Mouse (Mus musculus) heart, postnatal 10 days (tissue): Measurements from ENCODE around the gene Ttf1. TPM values are rescaled to one million over a fixed set of nuclear protein-coding genes. Genes with fewer than 3 reads are reported as not detected.
A peak's percentile ranks its signal among the peaks of the same experiment; 100 is the strongest.
"Not testable (repeated sequence)": the region's sequence is repeated elsewhere in the genome, so short reads cannot be mapped to it uniquely, and the experiment has no call there.

Experiments used
- DNase-seq, 2 experiments: peaks; one replicate each; pipeline ENCODE4 v3.0.0; 2021
- intact Hi-C: fragments of 180-260 bp; cut with DNase I; formaldehyde crosslinking; loops from one replicate; pipeline ENCODE4 v1.15.1; 2025
- total RNA-seq, 2 experiments: library from RNA; stranded (reverse); gene quantifications; 2 replicates each; pipeline ENCODE4 v1.2.3; 2021

Ttf1 gene
- total RNA-seq, 2 experiments from 2014 or later, result 6.0 to 7.7 TPM

DNA sequence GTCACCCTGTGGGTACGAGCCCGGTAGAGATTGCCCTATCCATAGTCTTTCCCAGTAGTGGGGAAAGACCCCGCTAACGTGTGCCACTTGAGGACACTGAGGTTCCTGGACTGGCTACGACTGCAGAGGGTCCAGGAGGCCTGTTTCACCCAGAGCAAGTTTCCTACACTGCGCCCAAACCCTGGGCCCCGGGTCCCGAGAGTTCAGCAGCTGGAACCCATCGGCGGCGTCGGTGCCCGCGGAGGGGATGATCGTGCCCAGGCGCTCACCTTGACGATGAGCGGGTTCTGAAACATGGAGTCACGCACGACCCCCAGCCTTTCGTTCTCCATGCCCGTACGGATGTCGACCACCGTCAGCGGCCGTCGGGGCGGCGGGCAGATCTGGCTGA lies 5.5 kb upstream of the Ttf1 start:
- intact Hi-C loops, result loop anchor here (5.0 kb wide), 3 partner anchors 197 to 367 kb away; partner anchors contain the start of genes Ddx31 and Gtf3c4
- DNase-seq, result no peak

DNA sequence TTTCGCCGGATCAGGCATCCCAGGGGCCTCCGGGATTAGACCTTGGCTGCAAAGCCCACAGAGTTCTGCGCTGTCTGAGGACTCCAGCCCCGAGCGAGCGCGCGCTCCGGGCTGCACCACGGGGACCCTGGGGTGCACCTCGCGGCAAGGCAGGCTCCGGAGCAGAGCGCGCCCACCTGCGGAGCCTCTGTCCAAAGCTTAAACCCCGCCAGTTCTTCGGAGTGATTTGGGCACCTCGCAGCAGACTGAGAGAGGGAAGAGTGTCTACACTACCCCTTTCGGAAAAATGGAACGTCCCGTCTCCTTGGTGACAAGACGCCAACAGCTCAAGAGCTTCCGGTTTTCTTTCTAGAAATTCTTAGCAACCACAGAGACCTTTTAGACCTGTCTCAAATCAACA lies 5.1 kb upstream of the Ttf1 start, which contains the start of gene Cfap77:
Cfap77 (minus strand) TSS at position 76 of the 400 bp plus-strand sequence.
- intact Hi-C loops, result loop anchor here (5.0 kb wide), 3 partner anchors 198 to 368 kb away; partner anchors contain the start of genes Ddx31 and Gtf3c4
- DNase-seq, result peak; percentile 73 to 78

DNA sequence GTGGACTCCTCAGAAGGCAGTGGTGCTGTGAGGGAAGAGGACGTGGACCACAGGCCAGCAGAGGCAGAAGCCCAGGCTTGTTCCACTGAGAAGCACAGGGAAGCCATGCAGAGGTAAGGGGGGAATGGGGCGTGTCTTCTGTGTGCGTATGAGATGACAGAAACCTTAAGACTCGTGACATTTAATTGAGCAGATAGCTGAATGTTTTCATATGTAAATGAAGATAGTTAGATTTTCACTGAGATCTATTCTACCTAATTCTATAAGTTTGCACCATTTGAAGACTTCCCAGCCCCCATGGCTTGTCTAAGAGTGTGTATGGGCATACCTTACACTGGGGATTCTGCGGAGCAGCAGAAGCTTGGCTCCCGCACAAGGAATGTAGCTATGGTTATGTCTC lies 5.7 kb downstream of the Ttf1 start:
- DNase-seq, result no peak
- intact Hi-C loops, result loop anchor here (5.0 kb wide), 1 partner anchor 57 kb away; the partner anchor contains the start of gene Setx

DNA sequence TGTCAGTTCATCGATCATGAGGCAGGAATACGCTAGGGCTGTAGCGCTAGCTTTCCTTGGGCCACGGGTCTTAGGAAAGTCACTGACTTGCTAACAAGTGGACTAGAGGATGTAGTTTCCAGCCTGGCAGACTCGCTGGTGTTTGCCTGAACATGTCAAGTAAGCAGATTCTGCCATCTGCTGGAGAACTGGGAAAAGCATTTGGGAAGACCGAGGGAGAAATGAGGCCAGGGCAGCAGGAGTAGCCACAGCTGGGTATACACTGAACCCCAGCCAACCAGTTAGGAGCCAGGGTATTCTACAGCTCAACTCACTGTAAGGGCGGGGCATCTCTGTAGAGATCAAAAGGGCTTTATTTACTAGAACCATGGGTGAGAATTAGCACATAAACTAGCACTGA lies 6.3 kb downstream of the Ttf1 start:
- intact Hi-C loops, result loop anchor here (5.0 kb wide), 1 partner anchor 56 kb away; the partner anchor contains the start of gene Setx
- DNase-seq, result peak; percentile 22 to 47

DNA sequence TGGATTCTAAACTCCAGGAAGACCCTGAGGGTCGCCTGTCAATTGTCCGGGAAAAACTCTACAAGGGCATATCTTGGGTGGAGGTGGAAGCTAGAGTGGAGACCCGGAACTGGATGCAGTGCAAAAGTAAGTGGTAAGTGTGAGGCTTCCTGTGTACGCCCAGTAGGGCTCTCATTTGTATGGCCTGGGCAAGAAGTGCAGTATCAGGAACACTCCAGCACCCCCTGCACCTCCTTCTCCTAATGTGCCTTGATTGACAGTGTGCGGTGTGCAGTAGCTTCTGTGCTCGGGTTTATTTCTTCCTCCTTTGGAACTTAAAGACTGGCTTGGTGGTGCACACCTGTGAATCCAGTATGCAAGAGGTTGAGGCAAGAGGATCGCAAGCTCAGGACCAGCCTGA lies 14.6 kb downstream of the Ttf1 start:
- intact Hi-C loops, result loop anchor here (5.0 kb wide), 1 partner anchor 103 kb away; no protein-coding TSS in a partner anchor
- no peak for DNase-seq

DNA sequence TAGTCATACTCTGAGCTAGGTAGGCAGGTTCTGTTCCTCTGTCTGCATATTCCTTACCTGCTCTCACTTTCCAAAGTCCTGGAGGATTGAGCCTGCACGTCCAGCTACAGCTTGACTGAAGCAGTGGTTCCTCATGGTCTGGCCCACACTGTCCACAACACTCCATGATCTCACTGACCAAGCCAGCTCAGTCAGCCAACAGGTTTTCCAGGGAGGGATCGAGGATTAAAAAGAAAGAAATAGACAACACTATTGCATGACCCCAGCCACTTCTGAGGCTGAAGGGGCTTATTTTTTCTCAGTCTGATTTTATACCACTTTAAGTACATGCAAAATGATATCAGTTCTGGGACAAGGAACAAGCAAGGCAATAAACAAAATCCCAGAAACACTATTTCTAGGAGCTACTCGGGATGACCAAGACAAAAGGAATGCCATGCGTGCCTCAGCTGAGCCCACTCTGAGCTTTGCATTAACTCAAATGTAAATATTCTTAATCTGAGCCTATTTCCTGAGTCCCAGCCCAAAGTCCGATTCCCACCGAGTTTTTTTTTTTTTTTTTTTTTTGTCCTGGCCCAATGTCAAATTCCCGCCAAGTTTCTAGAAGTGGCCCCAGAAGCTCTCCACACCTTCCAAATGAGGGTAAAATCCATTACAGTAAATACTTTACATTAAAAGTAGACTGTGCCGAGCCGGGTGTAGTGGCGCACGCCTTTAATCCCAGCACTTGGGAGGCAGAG lies 15.4 kb downstream of the Ttf1 start:
- intact Hi-C loops, result no loop called here
- DNase-seq, result no peak

DNA sequence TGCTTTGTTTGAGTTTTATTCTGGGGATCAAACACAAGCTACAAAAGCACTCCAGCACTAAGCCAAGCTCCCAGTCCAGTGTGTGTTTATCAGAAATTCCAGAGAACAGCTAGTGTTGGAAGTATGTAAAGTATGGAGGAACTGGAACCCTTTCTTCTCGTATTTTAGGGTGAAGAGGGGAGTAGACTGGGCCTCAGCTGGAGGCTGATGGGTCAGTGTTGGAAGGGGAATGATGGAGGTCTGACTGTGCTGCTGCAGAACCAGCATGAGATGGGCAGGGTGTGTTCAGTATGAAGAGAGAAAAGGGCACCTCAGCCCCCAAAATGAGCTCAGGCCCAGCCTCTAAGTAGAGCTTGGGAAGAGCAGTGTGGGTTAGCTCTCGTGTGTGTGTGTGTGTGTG lies 16.2 kb downstream of the Ttf1 start:
- intact Hi-C loops, result no loop called here
- no peak for DNase-seq

DNA sequence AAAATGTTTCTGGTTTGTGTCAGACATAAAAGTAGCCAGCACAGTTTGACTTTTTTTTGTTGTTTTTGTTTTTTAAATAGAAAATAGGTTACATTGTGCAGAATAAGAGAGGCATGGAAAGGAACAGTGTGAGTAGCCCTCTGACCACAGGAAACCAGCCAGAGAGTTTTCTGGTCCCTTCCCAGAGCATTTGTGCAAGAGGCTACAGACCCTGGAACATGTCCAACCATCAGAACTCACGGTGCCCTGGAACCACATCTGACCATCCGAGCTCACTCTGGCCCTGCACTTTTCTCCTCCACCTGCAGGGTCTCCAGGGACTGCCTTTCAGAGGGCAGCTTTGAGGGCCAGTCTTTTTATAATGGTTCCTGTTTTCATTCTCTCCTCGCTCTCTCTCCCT lies 21.9 kb downstream of the Ttf1 start:
- intact Hi-C loops, result no loop called here
- DNase-seq, result no peak

DNA sequence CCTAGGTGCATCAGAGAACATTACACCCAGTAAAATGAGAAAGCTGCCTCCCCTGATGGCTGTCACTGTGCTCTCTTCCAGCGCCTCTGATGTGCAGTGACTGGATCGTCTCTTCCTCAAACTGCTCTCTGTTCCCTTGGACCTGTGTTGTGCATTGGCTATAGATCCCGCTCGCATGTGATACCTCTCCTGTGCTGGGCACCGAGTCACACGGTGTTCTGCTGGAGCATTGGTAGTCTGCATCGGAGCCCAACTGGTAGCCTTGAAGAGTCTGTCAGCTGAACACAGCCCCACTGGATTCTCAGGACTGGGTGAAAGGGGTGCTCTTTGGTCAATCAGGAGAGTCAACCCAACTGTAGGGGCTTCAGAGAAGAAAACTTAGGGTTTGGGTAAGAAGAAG lies 26.0 kb downstream of the Ttf1 start:
- no peak for DNase-seq
- intact Hi-C loops, result no loop called here

DNA sequence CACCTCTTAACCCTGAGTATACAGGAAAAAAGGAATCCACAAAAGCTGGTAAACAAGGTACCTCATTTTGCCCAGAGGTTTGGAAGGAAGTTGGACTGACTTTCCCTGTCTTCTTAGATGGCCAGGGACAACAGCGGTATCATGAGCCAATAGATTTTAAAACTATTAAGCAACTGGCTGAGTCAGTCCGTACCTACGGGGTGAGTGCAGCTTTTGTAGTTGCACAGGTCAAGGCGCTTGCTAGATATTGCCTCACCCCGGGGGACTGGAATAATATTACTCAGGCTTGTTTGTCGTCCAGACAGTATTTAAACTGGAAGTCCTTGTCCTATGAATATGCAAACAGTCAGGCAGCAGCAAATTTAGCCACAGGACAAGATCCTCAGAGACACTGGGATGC lies 29.2 kb downstream of the Ttf1 start:
- intact Hi-C loops, result not testable (repeated sequence)

DNA sequence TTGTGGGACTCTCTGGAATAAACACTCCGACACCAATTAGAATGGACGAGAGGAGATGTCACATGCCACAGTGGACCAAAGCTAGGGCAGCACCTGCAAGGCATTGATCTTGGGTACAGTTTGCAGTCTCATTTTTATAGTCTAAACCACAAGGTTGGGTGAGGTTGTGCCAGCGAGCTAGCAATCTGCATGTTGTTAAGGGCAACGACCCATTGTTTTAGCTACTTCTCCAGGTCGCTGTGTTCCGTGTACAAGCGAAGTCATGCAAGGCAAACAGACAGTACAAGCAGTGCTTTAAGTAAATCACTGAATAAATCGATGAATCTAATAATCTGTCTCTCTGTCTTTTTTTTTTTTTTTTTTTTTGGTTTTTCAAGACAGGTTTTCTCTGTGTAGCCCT lies 35.6 kb downstream of the Ttf1 start:
- intact Hi-C loops, result no loop called here
- DNase-seq, result no peak

More for the DNA sequence above, 29.2 kb downstream of the Ttf1 start:
- DNase-seq, result not testable (repeated sequence)

DNA sequence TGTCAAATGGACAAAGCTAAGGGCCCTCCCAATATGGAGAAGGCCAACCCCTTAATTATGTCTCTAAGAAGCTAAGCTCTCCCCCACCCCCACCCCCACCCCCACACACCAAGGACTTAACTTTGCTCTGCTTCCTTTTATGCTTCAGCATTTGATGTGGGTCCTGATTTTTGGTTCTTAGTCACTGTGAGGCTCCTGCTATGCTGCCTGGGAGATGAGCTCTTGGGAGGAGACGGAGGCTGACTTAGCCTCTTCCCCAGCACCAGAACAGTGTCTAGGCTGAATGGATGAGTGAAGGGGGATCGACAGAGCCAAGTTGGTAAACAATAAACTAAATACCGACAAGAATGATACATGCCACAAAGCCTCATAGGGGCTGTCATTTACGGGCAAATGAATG lies 36.7 kb downstream of the Ttf1 start:
- intact Hi-C loops, result no loop called here
- no peak for DNase-seq

DNA sequence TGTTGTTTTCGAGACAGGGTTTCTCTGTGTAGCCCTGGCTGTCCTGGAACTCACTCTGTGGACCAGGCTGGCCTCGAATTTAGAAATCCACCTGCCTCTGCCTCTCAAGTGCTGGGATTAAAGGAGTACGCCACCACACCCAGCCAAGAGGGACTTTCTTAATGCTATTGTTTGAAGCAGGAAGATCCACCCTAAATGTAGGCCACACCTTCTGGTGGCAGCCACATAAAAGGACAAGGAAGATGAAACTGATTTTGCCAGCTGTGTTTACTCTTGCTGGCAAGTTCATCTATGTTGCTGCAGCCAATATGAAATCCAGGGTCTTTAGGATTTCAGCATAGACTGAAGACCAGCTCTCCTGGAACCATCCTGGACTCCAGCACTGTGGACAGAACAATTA lies 37.4 kb downstream of the Ttf1 start:
- intact Hi-C loops, result no loop called here
- no peak for DNase-seq

DNA sequence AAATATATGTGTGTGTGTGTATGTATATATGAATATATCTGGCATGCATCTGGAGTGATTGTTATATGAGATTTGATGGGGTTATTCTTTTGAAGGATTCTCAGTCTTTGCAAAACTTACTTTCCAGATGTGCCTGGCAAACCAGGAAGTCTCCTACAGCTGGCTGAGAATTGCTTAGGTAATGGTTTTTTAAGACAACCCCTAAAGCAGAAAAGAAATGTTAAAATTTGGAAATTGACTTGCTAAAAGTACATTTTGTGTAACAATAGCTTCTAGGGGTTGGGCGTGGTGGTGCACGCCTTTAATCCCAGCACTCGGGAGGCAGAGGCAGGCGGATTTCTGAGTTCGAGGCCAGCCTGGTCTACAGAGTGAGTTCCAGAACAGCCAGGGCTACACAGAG lies 37.9 kb downstream of the Ttf1 start:
- DNase-seq, intact Hi-C loops: not testable (repeated sequence)

DNA sequence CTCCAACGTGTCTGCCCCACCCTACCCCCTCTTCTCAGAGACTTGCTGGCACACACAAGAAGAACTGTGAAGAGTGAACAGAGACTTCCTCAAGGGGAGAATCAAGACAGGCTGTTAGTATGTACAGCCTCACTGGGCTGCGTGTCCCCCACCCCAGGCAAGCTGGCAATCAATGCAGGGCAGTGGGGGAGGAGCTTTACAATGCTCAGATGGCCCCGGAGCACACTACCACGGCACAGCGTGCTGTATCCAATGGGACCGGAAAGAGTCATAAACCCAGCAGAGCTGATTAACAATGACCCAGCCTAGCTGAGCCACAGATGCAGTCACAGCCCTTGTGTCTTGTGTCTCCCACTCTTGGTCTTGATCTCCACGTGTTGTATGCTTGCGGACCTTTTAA lies 38.7 kb downstream of the Ttf1 start:
- intact Hi-C loops, result no loop called here
- DNase-seq, result no peak

DNA sequence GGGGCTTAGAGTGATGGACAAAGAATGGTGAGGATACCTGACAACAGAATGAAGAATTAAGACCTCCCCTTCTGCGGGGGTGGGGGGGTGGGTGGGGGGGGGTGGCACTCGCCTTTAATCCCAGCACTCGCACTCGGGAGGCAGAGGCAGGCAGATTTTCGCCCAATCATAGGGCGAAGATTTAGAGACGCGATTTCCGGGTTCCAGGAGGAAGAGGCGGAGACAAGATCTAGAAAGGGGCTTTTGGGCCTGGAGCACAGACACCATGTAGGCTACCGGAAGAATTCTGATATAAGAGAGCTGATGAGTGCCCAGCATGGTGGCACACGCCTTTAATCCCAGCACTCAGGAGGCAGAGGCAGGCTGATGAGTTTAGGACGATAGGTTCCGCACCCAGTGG lies 39.6 kb downstream of the Ttf1 start:
- DNase-seq, result no peak
- intact Hi-C loops, result no loop called here

DNA sequence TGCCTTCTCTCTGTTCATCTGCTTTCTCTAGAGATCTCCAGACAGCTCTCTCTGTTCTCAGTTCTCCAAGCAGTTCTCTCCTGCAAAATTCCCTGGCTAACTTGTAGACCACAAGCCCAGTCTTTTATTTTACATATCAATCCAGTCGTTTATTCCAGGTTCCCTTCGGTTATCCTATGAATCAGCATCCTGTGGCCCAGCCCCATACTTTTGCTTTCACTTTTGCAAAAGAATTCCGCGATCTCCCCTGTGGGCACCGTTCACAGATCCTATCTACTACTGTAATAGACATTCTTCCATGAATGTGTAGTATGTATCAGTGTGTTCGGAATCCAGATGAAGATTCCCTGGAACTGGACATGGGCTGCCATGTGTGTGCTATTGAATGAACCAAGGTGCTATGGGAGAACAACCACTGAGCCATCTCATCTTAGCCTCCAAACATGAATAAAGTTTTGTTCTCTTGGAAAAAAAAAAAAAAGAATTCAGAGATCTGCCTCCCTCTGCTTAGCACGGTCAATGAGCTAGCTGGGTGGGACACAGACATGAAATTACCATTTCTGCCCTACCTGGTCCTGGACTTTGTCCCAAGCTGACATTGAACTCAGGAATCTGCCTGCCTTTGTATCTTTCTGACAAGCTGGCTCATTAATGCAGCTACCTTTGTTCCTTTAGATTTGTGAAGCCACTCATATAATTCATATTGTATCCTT lies 40.9 kb downstream of the Ttf1 start:
- no peak for DNase-seq
- intact Hi-C loops, result no loop called here

DNA sequence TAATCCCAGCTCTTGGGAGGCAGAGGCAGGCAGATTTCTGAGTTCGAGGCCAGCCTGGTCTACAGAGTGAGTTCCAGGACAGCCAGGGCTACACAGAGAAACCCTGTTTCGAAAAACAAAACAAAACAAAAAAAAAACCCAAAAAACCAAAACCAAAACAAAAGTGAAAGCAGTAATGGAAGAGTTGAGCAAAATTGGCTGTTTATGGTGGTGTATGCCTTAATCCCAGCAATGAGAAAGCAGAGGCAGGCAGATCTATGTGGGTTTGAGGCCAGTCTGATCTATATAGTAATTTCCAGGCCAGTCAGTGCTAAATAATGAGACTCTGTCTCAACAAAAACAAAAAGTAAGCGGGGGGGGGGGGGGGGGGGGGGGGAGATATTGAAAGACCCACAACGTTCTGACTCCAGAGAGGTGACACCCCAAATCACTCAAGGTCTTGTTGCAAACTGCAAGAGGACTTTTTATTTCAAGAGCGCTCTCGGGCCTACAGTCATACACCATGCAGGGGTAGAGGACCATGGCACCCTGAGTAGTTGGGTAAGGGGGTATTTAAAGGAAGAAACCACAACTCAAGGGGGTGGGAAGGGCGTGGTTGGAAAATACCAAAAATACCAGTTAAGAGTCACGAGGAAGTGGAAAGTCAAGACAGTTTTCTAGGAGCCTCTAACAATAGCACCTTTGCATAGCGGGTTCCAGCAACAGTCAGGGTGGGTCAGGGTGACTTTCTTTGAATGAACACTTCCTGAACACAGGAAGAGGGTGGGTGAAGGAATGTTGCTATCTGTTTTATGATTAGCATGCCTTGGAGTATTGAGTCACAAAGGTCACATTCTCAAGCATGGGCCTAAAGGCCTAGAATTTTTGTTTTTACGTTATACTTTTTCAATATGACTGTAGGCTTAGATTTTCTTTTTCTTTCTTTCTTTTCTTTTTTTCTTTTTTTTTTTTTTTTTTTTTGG lies 42.6 kb downstream of the Ttf1 start:
- DNase-seq, intact Hi-C loops: not testable (repeated sequence)

DNA sequence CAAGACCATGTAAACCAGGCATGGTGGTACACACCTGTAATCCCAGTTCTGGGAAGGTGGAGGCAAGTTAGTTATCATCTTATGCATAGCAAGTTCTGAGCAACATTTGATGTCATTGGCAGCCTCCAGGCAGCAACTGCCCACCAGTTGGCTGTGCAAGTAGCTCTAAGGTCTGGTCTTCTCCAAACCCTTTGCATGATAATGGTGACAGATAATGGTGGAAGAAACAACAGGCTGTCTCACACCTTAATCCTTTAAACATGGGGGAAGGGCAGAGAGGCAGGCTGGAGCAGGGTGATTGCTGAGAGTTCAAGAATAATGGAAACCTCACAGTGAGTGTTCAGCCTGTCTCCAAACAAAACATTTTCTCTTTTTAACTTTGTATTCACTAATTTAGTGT lies 60.9 kb downstream of the Ttf1 start:
- DNase-seq, result no peak
- intact Hi-C loops, result loop anchor here (5.0 kb wide), 1 partner anchor 54 kb away; no protein-coding TSS in a partner anchor

DNA sequence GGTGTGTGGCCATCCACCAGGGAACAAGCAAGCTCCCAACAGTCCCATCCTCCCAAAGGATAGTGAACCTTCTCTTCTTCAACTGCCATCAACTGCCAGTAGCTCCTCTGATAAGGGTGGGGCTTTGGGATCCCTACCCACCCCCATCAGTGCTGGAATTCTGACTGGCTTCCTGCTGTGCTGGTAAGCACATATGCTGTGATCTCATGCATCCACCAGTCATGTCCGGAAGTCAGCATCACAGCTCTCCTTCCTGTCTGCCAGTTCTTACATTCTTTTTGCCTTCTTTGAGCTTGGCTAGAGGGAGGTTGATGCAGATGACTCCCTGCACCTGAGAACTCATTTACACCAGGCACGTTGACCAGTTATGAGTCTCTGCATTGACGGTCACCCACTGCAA lies 62.4 kb downstream of the Ttf1 start:
- intact Hi-C loops, result loop anchor here (5.0 kb wide), 1 partner anchor 55 kb away; no protein-coding TSS in a partner anchor
- DNase-seq, result no peak
